Mouse (Mus musculus) telencephalon, adult 2 months (tissue): Measurements from ENCODE around the gene Gm21976.

ENCODE experiments used
- DNase-seq: peaks from one replicate; pipeline ENCODE4 v3.0.0-alpha.2; 2011; ENCODE audit warnings: low read depth, low spot score

Gm21976 gene

GRCm38 (mm10) chr13:98297883-98298482 is 18.3 kb downstream of the Gm21976 start:
- DNase-seq, result no peak

- DNase-seq, result peak; percentile 68
Measured at GRCm38 (mm10) chr13:98298833-98299758, 19.4 kb downstream of the Gm21976 start.

DNA sequence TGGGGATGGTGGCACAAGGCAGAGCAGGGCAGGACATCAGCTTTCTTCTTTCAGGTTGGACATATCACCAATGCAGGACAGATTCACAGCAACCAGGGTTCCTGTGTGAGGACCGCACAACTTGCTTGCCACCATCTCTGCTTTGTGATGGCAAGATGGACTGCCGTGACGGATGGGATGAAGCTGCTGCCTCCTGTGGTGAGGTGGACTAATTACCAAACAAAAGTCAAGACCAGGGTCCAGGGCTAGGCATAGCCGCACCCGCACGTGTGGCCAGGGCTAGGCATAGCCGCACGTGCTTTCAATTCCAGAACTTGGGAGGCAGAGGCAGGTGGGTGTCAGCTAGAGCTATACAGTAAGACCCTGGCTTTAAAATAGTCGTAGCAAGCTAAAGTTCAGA is 25.6 kb downstream of the Gm21976 start:
- no peak for DNase-seq

GRCm38 (mm10) chr13:98306393-98306792 is 26.7 kb downstream of the Gm21976 start:
- no peak for DNase-seq

DNA sequence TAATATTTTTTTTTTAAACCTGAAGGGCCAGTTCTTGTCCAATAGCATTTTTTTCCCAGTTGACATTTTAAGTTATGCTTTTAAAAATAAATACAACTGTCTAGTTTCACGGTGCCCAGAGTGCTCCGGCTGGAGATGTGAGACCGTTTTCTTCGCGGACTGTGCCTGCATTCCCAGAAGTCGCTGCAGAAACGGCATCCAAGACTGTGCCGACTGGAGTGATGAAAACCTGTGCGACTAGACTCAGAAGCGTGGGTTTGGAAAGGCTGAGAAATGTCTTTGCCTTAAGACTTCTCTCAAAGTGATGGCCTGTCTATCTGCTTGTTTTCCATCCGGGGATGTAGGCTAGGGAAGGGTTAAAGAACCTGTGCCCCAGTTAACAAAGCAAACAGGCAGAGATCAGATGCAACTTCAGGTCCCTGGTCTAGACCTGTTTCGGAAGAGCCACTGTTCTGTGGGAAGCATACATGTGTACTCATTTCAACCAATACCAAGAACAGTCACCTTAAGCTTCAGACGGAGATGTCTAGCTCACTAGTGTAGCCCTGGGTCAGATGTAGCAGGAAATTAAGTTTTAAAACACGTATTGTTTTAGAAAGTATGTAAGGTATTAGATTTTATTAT is 27.3 kb downstream of the Gm21976 start:
- DNase-seq, result no peak

GRCm38 (mm10) chr13:98308004-98308403 is 28.3 kb downstream of the Gm21976 start:
- DNase-seq, result no peak

DNA sequence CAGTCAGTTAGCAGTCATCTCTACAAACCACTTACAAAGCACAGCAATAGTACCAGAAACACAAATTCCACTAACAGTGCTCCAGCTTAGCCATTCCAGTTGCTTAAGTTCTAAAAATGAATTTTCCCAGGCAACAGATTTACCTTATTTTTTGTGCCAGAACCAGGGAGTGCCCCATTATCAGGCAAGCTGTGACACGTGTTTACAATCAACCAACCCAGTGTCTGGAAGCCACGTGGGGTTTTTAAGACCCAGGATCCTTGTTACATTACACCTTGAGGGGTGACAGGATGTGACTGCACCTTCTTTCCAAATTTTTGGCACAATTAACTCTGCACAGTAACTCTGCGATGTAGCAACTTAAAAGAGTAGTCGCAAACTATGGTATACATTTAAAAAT is 29.0 kb downstream of the Gm21976 start:
- no peak for DNase-seq

DNA sequence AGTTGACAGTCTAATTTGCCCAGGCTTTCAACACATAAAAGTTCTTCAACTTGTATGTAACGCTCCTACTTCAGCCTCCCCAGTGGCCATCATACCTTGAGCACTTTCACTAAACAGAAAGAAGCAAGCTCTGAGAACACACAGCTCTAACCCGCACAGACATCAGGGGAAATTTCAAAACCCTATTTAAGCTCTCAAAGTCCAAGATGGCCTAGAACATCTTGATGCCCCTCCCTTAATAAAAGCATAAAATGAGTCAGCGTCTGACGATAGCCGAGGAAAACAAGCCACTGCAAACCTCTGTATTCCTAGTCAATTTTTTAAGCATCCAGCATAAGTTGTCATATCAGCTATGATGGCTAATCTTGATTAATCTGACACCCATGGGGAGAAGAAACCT is 31.9 kb downstream of the Gm21976 start:
- no peak for DNase-seq

- no peak for DNase-seq
Measured at GRCm38 (mm10) chr13:98313631-98314030, 33.9 kb downstream of the Gm21976 start.

DNA sequence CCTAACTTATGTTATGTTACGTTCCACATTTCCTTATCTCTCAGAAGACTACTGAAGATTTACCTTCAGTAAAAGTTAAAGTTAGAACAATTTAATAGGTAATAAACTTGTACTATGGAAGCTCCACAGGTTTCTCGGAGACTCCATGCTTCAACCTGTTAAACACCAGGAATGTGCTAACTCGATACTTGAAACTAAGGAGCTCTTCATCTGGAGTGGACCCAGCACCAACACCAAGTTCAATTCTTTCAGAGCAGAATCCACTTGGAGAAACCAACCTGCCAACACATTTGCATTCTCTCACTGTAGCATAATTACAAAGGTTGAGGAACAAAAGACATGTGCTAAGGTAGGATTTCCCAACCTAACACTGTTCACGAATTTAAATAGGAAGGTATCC is 35.4 kb downstream of the Gm21976 start:
- no peak for DNase-seq

- no peak for DNase-seq
Measured at GRCm38 (mm10) chr13:98316140-98316479, 36.4 kb downstream of the Gm21976 start.

- DNase-seq, result peak; percentile 91
Measured at GRCm38 (mm10) chr13:98316480-98317245, 37.0 kb downstream of the Gm21976 start, which contains the start of gene Btf3. Gene Btf3, minus strand, starts transcription at chr13:98317006.

DNA sequence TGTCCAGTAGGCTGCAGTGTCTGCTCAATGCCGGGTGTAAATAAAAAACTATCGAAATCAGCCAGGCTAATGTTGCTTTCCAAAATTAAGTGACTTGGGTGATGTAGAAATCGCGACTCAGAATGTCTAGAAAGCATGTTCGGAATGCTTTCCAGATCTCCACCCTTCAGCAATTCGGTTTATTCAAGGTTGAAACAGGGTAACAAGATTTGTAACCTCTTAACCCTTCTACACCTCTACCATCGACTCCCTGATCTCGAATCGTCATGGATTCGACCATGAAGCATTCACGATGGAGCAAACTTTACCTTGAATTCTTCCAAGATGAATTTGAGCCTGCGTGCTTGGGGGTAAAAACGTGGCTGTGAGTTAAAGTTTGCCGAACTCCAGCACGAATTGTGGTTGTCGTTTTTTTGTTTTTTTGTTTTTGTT is 37.6 kb downstream of the Gm21976 start:
- DNase-seq, result no peak

DNA sequence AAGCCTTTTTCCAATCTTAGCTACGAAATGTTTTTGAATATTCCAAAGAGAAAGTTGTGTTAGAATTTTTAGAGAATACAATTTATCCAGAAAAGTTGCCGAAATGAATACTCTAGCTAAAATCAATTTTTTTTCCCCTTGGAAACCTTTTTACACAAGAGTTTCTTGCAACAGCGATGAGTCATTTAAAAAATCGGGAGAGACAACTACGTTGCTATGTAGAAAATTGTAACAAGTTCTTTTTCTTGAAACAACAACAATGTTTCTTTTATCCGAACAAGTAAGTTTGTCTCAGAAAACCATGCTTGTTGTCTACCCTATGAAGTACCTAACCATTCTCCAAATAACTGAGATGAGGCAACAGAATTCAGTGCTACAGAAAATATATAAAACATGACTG is 38.2 kb downstream of the Gm21976 start:
- DNase-seq, result no peak

- no peak for DNase-seq
Measured at GRCm38 (mm10) chr13:98325034-98325433, 45.3 kb downstream of the Gm21976 start.

DNA sequence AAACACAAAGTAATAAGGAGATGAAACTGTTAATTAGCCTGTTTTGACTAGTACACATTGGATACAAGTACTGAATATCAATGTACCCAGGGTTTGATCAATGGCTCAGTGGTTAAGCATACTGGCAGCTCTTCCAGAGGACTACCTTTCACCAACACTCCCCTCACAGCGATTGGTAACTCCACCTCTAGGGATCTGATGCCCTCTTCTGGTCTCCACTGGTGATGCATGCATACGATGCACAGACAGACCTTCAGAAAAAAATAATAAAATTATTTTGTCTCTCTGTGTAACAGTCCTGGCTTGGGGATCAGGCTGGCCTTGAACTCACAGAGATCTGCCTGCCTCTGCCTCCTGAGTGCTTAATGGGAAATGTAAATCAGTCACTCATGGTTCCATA is 52.4 kb downstream of the Gm21976 start:
- no peak for DNase-seq

DNA sequence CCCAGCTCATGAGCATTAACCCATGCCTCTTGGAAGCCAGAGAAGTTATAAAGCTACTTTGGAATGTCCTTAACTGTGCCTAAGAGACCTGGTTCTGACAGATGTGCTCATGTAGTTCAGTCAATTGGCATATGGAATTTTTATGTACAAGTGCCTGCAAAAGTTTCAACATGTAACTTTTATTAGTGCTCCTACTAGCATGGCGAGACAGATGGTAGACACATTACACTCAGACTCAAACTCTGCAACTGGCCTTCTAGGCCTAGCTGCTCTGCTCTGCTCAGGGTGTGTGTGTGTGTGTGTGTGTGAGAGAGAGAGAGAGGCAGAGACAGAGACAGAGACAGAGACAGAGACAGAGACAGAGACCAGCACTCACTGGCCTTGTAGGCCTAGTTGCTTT is 56.5 kb downstream of the Gm21976 start:
- DNase-seq, result no peak

DNA sequence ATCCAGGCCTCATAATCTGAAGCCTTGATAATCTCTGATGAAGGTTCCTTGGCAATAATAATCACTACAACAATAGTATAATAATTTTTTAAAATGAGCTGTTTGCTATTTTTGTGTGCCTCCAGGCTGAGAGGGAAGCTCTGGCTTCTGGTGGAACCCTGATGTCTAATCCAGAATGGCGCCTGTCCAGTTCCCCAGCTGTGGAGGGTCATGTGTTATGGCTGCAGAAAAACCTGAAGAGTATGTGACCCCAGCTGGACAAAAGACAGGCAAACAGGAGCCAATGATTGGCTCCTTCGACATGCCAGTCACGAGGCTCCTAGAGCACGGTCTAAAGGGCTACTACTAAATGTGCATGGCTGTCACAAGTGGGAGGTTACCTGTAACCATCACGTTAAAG is 60.8 kb downstream of the Gm21976 start:
- DNase-seq, result no peak

- no peak for DNase-seq
Measured at GRCm38 (mm10) chr13:98349491-98349890, 69.8 kb downstream of the Gm21976 start.

DNA sequence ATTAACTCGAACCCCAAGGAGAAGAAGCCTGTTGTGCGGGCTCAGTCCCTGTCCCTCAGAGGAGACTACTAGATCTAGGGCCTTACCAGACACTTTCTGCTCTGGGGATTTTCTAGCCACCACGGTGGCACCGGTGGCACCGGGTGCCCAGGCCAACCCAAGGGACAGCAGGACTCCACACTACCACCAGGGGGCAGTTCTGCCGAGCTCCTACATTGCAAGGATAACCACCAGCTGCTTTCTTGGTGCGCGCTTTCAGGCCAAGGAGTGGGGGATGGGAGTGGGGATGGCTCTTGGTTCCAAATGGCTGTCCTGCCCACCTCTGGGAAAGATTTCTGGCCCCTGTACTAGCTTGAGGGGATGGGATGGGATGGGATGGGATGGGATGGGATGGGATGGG is 71.8 kb downstream of the Gm21976 start:
- no peak for DNase-seq

GRCm38 (mm10) chr13:98352381-98352975 is 72.8 kb downstream of the Gm21976 start:
- no peak for DNase-seq

DNA sequence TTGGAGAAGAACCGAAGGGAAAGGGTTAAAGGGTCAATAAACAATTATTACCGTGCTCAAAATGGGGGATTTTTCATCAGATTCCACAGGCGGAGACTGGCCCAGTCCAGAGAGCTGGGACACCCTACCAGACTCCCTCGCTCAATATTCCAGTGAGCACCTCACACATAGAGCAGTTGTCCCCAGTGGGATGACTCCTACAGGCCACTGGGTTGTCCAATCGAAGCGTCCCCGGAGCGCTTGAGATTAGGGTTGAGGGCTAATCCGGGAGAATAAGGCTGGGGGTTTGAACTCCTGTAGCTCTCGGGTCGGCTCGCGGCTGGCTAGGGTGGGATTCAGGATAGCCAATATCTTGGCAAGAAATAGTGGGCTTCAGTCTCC is 74.0 kb downstream of the Gm21976 start:
- no peak for DNase-seq
